Mouse (Mus musculus): ENCODE results near the gene Cacnb1.

Gene Cacnb1

DNA sequence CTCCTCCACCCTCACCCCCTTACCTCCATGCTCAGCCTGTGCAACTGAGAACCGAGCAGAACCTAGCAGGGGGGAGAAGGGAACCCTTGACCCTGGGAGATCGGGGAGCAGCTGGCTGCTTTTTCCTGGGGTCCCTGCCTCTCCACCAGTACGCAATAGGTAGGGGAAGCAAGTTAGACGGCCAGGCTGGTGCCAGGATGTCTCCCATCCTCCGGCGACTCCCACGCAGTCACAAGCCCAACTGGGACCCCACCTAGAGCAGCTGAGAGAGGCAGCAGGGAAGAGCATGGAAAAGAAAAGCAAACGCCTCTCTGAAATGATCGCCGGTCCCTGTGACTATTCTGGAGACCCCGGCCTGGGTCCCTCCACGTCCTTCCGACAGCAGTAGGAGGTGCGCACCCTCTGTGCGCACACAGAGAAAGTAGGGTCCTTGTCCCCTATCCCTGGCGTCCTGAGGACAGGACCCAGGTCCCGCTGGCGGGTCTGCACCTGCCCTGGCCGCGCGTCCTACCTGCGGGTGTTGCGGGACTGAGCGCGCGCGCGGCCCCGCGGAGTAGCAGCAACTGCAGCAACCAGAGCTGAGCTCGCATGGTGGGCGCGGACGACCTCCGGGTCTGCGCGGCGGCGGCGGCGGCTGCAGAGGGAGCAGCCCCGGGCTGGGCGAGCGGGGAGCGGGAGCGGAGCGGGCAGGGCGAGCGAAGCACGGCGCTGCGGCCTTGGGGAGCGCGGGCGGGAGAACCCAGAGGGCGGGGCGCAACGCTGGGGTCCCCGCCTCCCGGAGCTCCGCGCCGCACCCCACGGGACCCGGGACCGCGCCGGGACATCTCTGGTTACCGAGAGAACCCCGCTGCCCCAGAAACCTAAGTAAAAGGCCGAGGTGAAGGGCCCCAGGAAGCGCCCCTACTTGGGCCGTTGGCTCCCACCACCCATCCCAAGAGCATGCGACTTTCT, 36.8 kb downstream of the Cacnb1 start, which contains the start of gene Plxdc1:
Plxdc1 (minus strand) TSS at position 718 of the 951 bp plus-strand sequence.
- DNase-seq, result peak; percentile 46

DNA sequence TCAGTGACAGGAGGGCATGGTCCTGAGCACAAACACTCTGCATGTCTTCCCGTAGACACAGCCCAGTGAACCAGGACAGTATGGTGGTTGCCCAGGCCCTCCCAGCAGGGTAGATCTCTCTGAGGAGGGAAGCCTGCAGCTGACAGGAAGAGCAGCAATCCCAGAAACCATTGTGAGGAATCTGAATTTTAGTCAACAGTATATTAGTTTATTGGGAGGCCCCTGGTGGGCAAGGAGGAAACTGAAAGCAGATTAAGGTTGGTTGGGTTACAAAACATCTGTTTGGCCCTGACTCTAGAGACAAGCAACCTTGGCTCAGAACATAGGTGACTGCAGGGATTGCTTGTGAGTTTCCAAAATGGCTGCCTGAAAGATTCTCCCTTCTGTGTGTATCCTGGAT, 38.9 kb downstream of the Cacnb1 start:
- no peak for DNase-seq

- DNase-seq, result no peak
These were observed 39.3 kb downstream of the Cacnb1 start for GRCm38 (mm10) chr11:97983506-97983905.

GRCm38 (mm10) chr11:97982721-97983120, 40.1 kb downstream of the Cacnb1 start:
- DNase-seq, result no peak

DNA sequence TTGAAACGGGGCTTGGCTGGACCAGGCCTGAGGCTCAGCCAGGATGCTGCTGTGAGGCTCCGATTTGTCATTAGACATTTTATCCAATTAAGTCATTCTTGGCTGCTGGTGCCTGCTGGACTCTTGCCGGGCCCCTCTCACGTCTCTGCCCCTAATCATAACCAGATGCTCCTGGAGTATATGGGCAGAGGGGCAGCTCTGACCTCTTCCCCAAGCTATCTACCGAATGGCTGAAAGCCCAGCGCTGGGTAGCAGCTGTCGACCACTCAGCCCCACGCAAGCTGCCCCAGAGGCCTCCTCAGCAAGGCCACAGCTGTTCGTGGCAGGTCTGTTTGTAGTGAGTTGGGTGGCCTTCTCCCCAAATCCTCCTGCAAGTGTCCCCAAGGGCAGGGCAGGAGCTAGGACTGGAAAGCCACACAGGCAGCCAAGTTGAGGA, 42.3 kb downstream of the Cacnb1 start:
- DNase-seq, result no peak

- no peak for DNase-seq
These were observed 42.9 kb downstream of the Cacnb1 start for GRCm38 (mm10) chr11:97979824-97980495.

DNA sequence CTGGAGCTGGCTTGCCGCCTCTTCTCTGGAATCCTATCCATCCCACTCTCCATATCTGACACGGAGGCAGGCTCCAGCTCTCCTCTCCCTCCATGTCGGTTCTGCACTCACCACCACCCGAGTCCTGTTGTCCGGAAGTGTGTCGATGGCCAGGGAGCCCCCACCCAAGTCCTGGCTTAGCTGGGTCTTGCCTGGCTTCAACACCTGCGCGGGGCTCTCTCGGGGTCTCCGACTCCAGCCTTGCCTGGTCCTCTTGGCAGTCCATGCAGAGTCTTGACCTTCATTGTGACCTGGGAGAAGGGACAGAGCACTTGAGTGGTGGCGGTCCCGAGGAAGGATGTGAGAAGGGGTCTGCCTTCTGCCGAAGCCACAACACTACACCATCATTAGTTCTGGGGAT, 44.4 kb downstream of the Cacnb1 start:
- DNase-seq, result no peak

- DNase-seq, result no peak
These were observed 45.0 kb downstream of the Cacnb1 start for GRCm38 (mm10) chr11:97977797-97978196.

- peak; percentile 43 for DNase-seq
These were observed 48.1 kb downstream of the Cacnb1 start for GRCm38 (mm10) chr11:97974746-97975145.

DNA sequence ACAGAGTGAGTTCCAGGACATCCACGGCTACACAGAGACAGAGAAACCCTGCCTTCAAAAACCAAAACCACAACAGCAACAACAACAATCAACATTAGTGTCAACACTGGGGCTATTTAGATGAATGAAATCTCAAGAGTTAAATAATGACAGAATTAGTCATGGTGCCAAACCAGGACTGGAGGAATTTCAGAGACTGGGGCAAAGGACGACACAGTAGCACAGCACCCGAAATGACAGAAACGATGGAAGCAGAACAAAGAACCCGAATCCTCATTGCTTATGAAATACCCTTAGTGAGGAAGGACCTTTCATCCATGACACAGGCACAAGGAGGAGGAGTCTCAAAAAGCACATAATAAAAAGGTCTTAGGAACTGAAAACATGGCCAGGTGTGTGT, 48.7 kb downstream of the Cacnb1 start:
- DNase-seq, result no peak

- no peak for DNase-seq
These were observed 50.4 kb downstream of the Cacnb1 start for GRCm38 (mm10) chr11:97972434-97972833.

DNA sequence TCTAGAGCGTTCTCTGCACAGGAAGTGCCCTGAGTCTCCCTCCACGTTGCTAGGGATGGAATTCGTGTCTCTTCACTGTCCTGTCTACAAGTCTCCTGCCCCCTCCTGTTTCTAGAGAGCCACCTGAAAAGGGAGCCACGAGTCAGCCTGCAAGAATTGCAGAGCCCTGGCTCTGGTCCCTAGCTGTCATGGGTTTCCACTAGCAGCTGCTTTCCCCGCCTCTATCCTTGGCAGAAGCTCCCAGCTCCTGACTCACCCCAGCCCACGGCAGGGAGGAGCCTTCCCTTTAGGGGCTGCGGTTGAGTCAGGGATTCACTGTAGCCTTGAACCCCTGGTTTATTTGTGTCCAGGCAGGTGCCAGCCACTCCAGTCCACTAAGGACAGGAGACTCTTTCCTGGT, 51.6 kb downstream of the Cacnb1 start:
- no peak for DNase-seq

- DNase-seq, result no peak
These were observed 52.1 kb downstream of the Cacnb1 start for GRCm38 (mm10) chr11:97970771-97971170.

DNA sequence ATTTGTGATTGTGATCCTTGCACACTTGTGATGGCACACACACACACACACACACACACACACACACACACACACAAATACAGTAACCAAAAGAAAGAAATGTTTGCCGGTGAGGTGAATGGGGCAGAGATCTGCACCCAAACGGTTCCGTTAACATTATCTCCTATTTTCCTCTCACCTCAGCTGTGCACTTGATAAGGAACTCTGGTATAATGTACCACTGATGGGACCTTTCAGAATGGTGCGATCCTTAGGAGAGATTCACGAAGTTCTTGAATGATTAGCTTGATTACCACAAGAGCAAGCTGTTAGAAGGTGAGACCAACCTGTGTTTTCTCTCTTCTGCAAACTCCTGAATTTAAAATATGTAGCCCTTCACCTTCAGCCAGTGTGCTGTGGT, 54.4 kb downstream of the Cacnb1 start:
- DNase-seq, result no peak

- DNase-seq, result peak; percentile 27
These were observed 55.7 kb downstream of the Cacnb1 start for GRCm38 (mm10) chr11:97967114-97967513.

DNA sequence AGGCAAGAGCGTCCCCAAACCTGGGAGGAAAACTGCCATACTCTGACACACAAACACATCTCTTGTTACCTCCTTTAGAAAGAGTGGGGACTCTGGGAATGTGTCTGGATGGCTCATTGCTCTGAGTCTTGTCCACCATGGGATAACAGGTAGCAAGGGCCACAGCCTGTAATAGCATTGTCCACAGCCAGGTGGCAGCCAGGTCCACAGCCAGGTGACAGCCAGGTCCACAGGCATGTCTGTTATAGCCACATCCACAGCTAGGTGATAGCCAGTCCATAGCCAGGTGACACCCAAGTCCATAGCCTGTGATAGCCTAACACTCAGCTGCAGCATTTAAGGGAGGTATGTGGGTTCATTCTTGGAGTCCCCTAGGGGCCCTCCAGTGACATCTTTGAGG, 61.9 kb downstream of the Cacnb1 start:
- peak; percentile 53 for DNase-seq

DNA sequence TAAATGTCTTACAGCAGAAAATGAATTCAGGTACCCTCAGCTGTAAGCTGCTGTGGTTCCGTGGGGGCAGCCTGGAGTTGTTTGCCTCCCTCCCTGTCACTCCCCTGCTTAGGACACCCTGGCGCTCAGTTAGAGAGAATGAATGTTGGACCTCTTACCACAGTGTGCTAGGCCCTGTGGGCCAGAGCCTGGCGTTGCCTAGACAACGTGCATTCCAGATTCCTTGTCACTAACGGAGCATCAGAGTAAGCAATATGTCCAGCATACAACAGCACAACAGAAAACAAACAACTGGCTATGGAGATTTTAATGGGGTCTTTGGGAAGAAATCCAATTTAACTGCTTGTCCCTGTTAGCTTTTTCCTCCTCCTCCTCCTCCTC, 63.5 kb downstream of the Cacnb1 start:
- DNase-seq, result no peak

GRCm38 (mm10) chr11:97958641-97959299, 64.1 kb downstream of the Cacnb1 start:
- DNase-seq, result no peak

GRCm38 (mm10) chr11:97956905-97957560, 65.8 kb downstream of the Cacnb1 start:
- peak; percentile 73 for DNase-seq

- DNase-seq, result no peak
These were observed 66.9 kb downstream of the Cacnb1 start for GRCm38 (mm10) chr11:97955915-97956314.

- no peak for DNase-seq
These were observed 67.5 kb downstream of the Cacnb1 start for GRCm38 (mm10) chr11:97955146-97955902.

All from kidney, adult 18-20 months (tissue).